Mouse (Mus musculus) forebrain, embryonic 10.5 days (tissue): ENCODE measurements around the gene Zmynd12. TPM values are rescaled to one million over a fixed set of nuclear protein-coding genes. Genes with fewer than 3 reads are reported as not detected.

ENCODE experiments used
- DNase-seq: peaks from one replicate; pipeline ENCODE4 v3.0.0-alpha.2; 2017; ENCODE audit warnings: low spot score; ENCODE audit errors: extremely low spot score
- H3K27ac ChIP-seq: fragments of 300-500 bp; sonication (generic); 2 replicates; pipeline ENCODE4 v1.5.1; 2016; ENCODE audit warnings: mild to moderate bottlenecking
- H3K27me3 ChIP-seq: fragments of 300-500 bp; sonication (generic); 2 replicates; pipeline ENCODE4 v1.6.1; 2016; ENCODE audit warnings: mild to moderate bottlenecking; ENCODE audit not compliant: poor library complexity, severe bottlenecking
- H3K36me3 ChIP-seq: fragments of 300-500 bp; sonication (generic); replicated peaks from 2 replicates; pipeline ENCODE4 v1.6.1; 2016; ENCODE audit warnings: mild to moderate bottlenecking, moderate library complexity
- H3K4me1 ChIP-seq: fragments of 300-500 bp; sonication (generic); 2 replicates; pipeline ENCODE4 v1.6.1; 2016
- H3K4me3 ChIP-seq: fragments of 300-500 bp; sonication (generic); 2 replicates; pipeline ENCODE4 v1.5.1; 2016; ENCODE audit warnings: mild to moderate bottlenecking, moderate library complexity
- H3K9me3 ChIP-seq: fragments of 300-500 bp; sonication (generic); 2 replicates; pipeline ENCODE4 v1.6.1; 2016; ENCODE audit warnings: mild to moderate bottlenecking, moderate library complexity
- WGBS: fragments of 180-500 bp; shearing (Covaris S2); methylation state at CpG from one replicate; pipeline ENCODE4 v1.1.7; 2016; 5-methylcytosine and 5-hydroxymethylcytosine counted together
- polyA plus RNA-seq: library from polyadenylated mRNA; unstranded; fragments of >200 nt; fragmentation: Nextera tagmentation; extraction: Ambion mirVana; gene quantifications from 2 replicates; pipeline ENCODE4 v1.2.1, GENCODE M21; 2016

Gene Zmynd12
- 0.25 and 0.31 TPM in 2 replicates for polyA plus RNA-seq

GRCm38 (mm10) chr4:119422294-119422964 is at the start of gene Zmynd12, which contains the start of gene Ppcs:
Gene Zmynd12, plus strand, starts transcription at chr4:119422814.
Gene Ppcs, minus strand, starts transcription at chr4:119422420.
- H3K27ac ChIP-seq: peak within 1 kb of the TSS; percentile 89
- peak within 1 kb of the TSS; percentile 77 for H3K4me3 ChIP-seq
- peaks cover 22% of the 10 kb centered on the region for H3K4me1 ChIP-seq
- no peaks in the 10 kb centered on the region for H3K9me3 ChIP-seq
- peaks cover 20% of the 10 kb centered on the region for H3K27me3 ChIP-seq
- under 1% methylated on average over 52 of the region's 52 CpGs for WGBS
- peaks cover 21% of the 10 kb centered on the region for H3K36me3 ChIP-seq
- DNase-seq: peak; percentile 93

- 81% methylated on average over 7 of the region's 7 CpGs for WGBS
- Histone ChIP-seq H3K27ac (no peak overlapping the region), H3K4me1 (peaks cover 4% of the 10 kb centered on the region; the same call in 1 of the 2 replicates), H3K4me3 (no peak overlapping the region), H3K9me3 (no peaks in the 10 kb centered on the region), H3K27me3 (no peaks in the 10 kb centered on the region), H3K36me3 (no peaks in the 10 kb centered on the region)
- DNase-seq: no peak
These were observed 41.0 kb upstream of the Zmynd12 start for GRCm38 (mm10) chr4:119381471-119382190.

DNA sequence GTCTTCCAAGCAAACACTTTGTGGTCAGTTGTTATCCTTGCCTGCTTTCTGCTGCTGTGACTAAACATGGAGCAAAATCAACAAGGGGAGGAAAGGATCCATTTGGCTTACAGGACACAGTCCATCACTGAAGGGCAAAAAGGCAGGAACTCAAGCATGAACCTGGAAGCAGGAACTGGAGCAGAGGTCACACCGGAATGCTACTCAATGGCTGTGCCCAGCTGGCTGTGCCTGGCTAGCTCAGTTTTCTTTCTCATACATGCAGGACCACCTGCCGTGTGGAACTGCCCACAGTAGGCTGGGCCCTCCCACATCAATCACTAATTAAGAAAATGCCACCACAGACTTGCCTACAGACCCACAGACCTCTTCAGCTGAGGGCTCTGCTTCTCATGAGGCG is 33.4 kb upstream of the Zmynd12 start:
- peaks cover 3% of the 10 kb centered on the region; the same call in 1 of the 2 replicates for H3K4me1 ChIP-seq
- 69% methylated on average over 3 of the region's 3 CpGs for WGBS
- H3K27ac ChIP-seq: no peak overlapping the region
- no peak for DNase-seq
- H3K27me3 ChIP-seq: no peaks in the 10 kb centered on the region
- H3K36me3 ChIP-seq: no peaks in the 10 kb centered on the region
- H3K9me3 ChIP-seq: no peaks in the 10 kb centered on the region
- no peak overlapping the region for H3K4me3 ChIP-seq

DNA sequence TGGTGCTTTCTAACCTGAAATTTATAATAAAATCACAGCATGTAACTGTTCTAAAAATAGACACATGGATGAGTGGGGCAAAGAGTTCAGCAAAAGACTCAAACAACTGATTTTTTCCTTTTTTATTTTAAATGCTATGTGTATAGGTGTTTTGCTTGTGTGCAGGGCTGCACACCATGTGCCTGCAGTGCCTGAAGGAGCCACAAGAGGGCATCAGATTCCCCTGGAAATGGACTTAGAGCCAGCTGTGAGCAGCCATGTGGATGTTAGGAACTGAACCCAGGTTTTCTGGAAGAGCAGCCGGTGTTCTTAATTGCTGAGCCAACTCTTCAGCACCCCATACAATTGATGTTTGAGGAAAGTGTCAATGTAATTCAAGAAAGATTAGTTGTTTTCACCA is 32.2 kb upstream of the Zmynd12 start:
- Histone ChIP-seq H3K4me3 (no peak overlapping the region), H3K36me3 (no peaks in the 10 kb centered on the region), H3K27me3 (peaks cover 7% of the 10 kb centered on the region; the same call in 1 of the 2 replicates), H3K4me1 (peaks cover 3% of the 10 kb centered on the region; the same call in 1 of the 2 replicates), H3K27ac (no peak overlapping the region), H3K9me3 (no peaks in the 10 kb centered on the region)
- WGBS: 86% methylated on average over 1 of the region's 1 CpGs
- DNase-seq: peak; percentile 27

- DNase-seq: no peak
- H3K4me3 ChIP-seq: no peak overlapping the region
- WGBS: 93% methylated on average over 7 of the region's 7 CpGs
These were observed 23.9 kb upstream of the Zmynd12 start for GRCm38 (mm10) chr4:119398751-119399150.

DNA sequence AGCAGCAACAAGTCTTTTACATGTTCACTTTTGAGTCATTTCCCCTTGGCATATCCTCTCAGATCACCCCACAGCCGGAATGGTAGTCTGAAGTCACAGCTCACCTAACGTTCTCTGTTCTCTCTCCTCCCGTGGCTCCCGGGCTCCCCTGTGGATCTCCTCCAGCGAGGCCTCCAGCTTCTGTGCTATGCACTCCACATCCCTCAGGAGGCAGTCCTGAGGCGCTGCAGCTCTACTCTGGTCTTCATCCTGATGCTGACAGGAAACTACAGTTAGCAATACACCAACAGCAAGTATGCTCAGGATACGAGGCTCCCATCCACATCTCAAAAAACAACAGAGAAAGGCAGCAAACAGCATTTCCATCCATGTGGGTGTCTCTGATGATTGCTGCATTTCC is 21.7 kb upstream of the Zmynd12 start:
- Histone ChIP-seq H3K27me3 (no peaks in the 10 kb centered on the region), H3K4me3 (no peak overlapping the region), H3K9me3 (peaks cover 17% of the 10 kb centered on the region; the same call in 1 of the 2 replicates), H3K4me1 (0 out of 2 replicates have a peak, but pooled peaks cover 2% of the 10 kb centered on the region), H3K36me3 (peaks cover 20% of the 10 kb centered on the region), H3K27ac (no peak overlapping the region)
- no peak for DNase-seq
- 57% methylated on average over 7 of the region's 7 CpGs for WGBS

More at GRCm38 (mm10) chr4:119398751-119399150, 23.9 kb upstream of the Zmynd12 start:
- H3K4me1 ChIP-seq: 0 out of 2 replicates have a peak, but pooled peaks cover 2% of the 10 kb centered on the region
- peaks cover 9% of the 10 kb centered on the region; the same call in 1 of the 2 replicates for H3K27me3 ChIP-seq
- H3K27ac ChIP-seq: no peak overlapping the region
- peaks cover 17% of the 10 kb centered on the region for H3K36me3 ChIP-seq
- H3K9me3 ChIP-seq: peaks cover 17% of the 10 kb centered on the region; the same call in 1 of the 2 replicates

DNA sequence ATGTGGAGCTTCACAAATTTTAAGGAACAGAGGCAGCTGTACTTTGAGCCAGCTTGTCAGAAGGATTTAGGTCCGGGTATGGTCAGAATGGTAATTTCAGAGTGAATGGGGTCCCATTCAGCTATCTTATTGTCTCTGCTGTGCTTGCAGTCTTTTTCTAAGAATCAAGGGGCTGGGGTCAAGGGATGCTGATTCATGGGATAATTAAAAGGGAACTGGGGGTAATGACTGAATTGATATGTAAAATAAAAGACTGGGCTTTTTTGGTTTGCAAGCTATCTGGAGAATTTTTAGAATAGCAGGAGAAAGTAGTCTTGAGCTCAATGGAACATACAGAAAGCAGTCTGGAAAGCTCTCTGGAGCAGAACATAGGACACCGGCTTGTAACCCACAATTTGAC is 19.2 kb upstream of the Zmynd12 start:
- no peak for DNase-seq
- no peak overlapping the region for H3K4me3 ChIP-seq
- H3K9me3 ChIP-seq: peaks cover 21% of the 10 kb centered on the region; the same call in 1 of the 2 replicates
- H3K4me1 ChIP-seq: no peaks in the 10 kb centered on the region
- no peak overlapping the region for H3K27ac ChIP-seq
- WGBS: 76% methylated on average over 2 of the region's 2 CpGs
- H3K36me3 ChIP-seq: peaks cover 20% of the 10 kb centered on the region
- no peaks in the 10 kb centered on the region for H3K27me3 ChIP-seq

- H3K4me1 ChIP-seq: peaks cover 23% of the 10 kb centered on the region
- no peak overlapping the region for H3K27ac ChIP-seq
- WGBS: 74% methylated on average over 12 of the region's 12 CpGs
- H3K27me3 ChIP-seq: 0 out of 2 replicates have a peak, but pooled peaks cover 6% of the 10 kb centered on the region
- H3K4me3 ChIP-seq: no peak overlapping the region
- DNase-seq: no peak
- no peaks in the 10 kb centered on the region for H3K36me3 ChIP-seq
- 0 out of 2 replicates have a peak, but pooled peaks cover 4% of the 10 kb centered on the region for H3K9me3 ChIP-seq
These were observed 10.6 kb upstream of the Zmynd12 start for GRCm38 (mm10) chr4:119411877-119412650.

DNA sequence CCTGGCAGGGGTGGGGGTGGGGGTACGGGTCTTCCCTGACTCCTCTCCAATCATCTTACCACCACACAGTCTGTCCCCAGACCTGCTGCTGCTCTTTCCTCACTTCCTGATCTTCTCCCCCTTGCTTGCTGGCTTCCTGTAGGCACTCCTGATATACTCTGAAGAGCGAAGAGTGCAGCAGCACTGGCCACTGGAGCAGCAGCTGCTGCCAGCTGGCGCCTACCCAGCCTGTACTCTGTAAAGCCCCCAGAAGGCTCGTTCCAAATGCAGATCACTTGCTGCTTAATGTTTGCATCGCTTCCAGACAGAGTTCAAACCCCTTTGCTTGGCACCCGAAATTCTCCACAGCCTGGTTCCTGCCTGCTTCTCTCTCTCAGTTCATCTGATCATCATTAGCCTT is 9.8 kb upstream of the Zmynd12 start:
- H3K4me3 ChIP-seq: no peak overlapping the region
- DNase-seq: no peak
- WGBS: 82% methylated on average over 6 of the region's 6 CpGs
- peaks cover 23% of the 10 kb centered on the region for H3K4me1 ChIP-seq
- H3K27ac ChIP-seq: no peak overlapping the region
- 0 out of 2 replicates have a peak, but pooled peaks cover 1% of the 10 kb centered on the region for H3K9me3 ChIP-seq
- no peaks in the 10 kb centered on the region for H3K36me3 ChIP-seq
- H3K27me3 ChIP-seq: 0 out of 2 replicates have a peak, but pooled peaks cover 7% of the 10 kb centered on the region

GRCm38 (mm10) chr4:119415072-119415753 is 7.4 kb upstream of the Zmynd12 start, which contains the start of gene Ccdc30:
Gene Ccdc30, minus strand, starts transcription at chr4:119415521.
- WGBS: under 1% methylated on average over 49 of the region's 49 CpGs
- Histone ChIP-seq H3K27ac (peak within 1 kb of the TSS; percentile 87), H3K9me3 (no peaks in the 10 kb centered on the region), H3K27me3 (0 out of 2 replicates have a peak, but pooled peaks cover 7% of the 10 kb centered on the region), H3K36me3 (peaks cover 21% of the 10 kb centered on the region), H3K4me3 (peak within 1 kb of the TSS; percentile 73), H3K4me1 (peaks cover 23% of the 10 kb centered on the region)
- peak; percentile 98 for DNase-seq

GRCm38 (mm10) chr4:119417270-119417669 is 5.3 kb upstream of the Zmynd12 start:
- no peak for DNase-seq
- no peak overlapping the region for H3K4me3 ChIP-seq
- no peak overlapping the region for H3K27ac ChIP-seq
- no peaks in the 10 kb centered on the region for H3K9me3 ChIP-seq
- 83% methylated on average over 3 of the region's 3 CpGs for WGBS
- H3K27me3 ChIP-seq: 0 out of 2 replicates have a peak, but pooled peaks cover 7% of the 10 kb centered on the region
- peaks cover 21% of the 10 kb centered on the region for H3K36me3 ChIP-seq
- peaks cover 34% of the 10 kb centered on the region for H3K4me1 ChIP-seq
